Mouse (Mus musculus) 3134 (cell line): ENCODE results near the gene Htr7.

Experiments used
- DNase-seq: peaks from one replicate; pipeline ENCODE4 v3.0.0-alpha.2; 2011; ENCODE audit warnings: low spot score; ENCODE audit not compliant: insufficient read length; ENCODE audit errors: extremely low read depth

The Htr7 gene

DNA sequence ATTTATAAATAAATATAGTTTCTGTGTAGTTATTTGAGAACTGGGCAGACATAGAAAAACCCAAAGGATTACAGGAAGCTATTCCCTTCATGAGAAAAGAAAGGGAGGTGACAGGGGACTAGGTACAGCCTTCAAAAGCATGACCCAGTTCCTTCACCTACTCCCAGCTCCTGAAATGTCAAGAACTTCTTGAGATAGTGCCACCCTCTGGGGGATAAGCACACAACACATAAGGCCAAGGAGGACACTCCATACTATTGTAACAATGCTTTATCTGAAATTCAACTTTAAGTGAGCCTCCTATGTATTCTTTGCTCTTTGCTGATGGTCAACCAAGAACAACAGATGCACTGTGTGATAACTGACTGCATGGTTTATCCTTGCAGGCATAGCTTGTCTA, 82.6 kb downstream of the Htr7 start:
- no peak for DNase-seq

DNA sequence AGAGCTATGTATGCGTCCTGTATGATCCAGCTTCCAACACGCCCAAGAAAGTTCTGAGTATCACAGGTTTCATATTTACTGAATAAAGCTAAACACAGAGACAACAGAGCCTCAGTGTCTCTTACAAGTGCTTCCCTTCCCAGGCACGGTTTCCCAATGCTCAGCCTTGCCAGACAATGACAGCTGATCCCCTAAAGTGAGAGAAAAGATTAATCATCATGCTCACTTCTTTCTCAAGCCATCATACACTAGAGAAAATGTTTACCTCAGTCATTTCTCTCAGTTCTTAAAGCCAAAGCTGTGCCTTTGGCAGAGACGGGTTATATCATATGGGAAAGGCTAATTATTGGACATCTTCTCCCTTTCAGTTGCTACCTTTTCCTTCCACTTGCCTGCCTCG, 99.7 kb downstream of the Htr7 start:
- DNase-seq, result no peak

DNA sequence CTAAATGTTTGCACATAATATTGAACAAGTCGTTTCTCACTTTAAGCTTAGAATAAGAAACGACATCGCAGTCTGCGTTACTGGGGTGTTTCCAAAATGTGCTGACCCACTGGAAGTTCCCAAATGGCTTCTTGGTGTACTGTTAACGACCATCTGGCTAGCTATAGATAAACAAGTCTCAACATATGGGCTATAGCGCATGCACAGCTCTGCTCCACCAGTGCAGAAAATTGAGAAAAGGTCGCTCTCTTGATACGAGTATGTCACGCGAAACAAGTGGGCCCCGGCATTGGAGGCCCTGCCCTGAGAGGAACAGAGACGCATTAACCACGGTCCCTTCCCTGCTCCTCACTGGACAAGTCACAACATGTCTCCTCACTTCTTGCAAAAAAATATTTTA, 101.6 kb downstream of the Htr7 start:
- no peak for DNase-seq

DNA sequence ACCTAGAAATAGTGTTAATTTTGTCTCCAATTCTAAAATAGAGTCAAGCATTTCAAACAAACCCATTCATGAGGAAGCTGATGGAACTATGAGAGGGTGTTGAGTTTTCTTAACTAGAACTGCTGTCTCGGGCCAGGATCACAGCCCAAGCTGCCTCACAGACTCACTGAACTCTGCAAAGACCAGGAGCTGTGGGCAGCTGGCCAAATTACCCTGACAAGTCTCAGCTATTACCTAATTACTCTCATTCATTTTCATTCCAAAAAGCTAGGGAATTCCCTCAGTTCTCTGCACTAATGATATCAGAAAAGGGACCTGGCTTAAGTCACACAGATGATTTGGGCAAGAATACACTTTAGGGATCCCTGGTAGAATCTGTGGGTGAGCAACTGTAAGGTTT, 107.4 kb downstream of the Htr7 start:
- DNase-seq, result no peak

DNA sequence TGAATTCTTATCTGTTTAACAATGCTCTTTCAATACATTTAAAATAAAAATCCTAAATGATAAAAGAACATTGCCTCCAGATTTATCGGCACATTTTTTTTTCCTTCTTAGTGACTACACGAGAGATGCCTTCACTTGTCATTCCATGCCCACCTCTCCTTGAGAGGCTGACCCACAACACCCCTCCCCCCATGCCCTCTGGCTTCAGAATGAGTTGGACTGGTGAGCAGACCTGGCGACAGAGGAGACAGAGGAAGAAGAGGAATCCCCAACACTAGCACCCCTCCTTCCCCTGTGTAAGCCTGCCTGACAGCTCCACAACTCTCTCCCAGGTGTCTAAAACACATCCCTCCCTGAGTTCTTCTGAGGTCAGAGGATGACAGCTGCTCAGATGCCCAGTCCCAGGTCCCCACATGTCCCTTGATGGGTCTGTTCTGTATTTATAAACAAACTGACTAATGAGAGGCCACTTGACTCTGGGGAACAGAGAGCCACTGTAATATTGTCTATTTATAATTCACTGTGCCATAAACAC, 132.3 kb downstream of the Htr7 start:
- no peak for DNase-seq

DNA sequence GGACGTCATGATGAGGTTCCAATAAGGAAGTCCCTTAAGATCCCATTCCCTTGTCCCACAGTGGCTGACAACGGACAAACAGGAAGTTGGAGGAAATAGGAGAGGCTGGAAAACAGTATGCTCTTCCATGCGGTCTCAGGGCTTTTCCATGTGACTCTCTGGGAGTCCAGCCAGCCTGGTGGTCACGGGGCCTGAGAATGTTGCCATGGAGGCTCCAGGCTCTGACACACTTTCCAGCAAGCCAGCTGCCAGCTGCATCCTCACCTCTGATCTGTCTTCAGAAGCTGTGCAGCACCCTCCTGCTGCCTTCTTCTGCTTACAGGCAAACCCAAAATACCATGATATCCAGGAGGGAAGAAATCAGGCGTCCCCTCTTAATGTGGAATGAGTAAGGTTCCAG, 132.9 kb downstream of the Htr7 start:
- DNase-seq, result peak; percentile 81
